Mouse (Mus musculus) midbrain, embryonic 11.5 days (tissue): ENCODE data around the gene Wdr41. TPM values are rescaled to one million over a fixed set of nuclear protein-coding genes. Genes with fewer than 3 reads are reported as not detected.
A peak's percentile ranks its signal among the peaks of the same experiment; 100 is the strongest.

Source experiments
- ATAC-seq: fragments of 200-750 bp; cut with Nextera tagmentation; 2 replicates; pipeline ENCODE4 v1.8.0; 2017; ENCODE audit warnings: moderate TSS enrichment, moderate library complexity; ENCODE audit not compliant: low FRiP score
- DNase-seq: peaks from one replicate; pipeline ENCODE4 v3.0.0; 2015; ENCODE audit warnings: low spot score; ENCODE audit errors: missing footprints
- H3K27ac ChIP-seq: fragments of 300-500 bp; sonication (generic); 2 replicates; pipeline ENCODE4 v1.5.1; 2014; ENCODE audit warnings: low read depth, low read length
- H3K27me3 ChIP-seq: fragments of 300-500 bp; sonication (generic); 2 replicates; pipeline ENCODE4 v1.6.1; 2014; ENCODE audit warnings: mild to moderate bottlenecking, low read length, moderate library complexity, mixed read lengths; ENCODE audit not compliant: control insufficient read depth, insufficient read depth
- H3K36me3 ChIP-seq: fragments of 300-500 bp; sonication (generic); 2 replicates; pipeline ENCODE4 v1.6.1; 2014; ENCODE audit warnings: mild to moderate bottlenecking, low read length, moderate library complexity, mixed read lengths; ENCODE audit not compliant: control insufficient read depth, insufficient read depth
- H3K4me1 ChIP-seq: fragments of 300-500 bp; sonication (generic); 2 replicates; pipeline ENCODE4 v1.6.1; 2014; ENCODE audit warnings: low read length; ENCODE audit not compliant: control insufficient read depth, insufficient read depth
- H3K4me2 ChIP-seq: fragments of 300-500 bp; sonication (generic); 2 replicates; pipeline ENCODE4 v1.6.1; 2014; ENCODE audit warnings: mild to moderate bottlenecking, moderate library complexity
- H3K4me3 ChIP-seq: fragments of 300-500 bp; sonication (generic); 2 replicates; pipeline ENCODE4 v1.5.1; 2014; ENCODE audit warnings: low read depth, low read length
- H3K9ac ChIP-seq: fragments of 300-500 bp; sonication (generic); 2 replicates; pipeline ENCODE4 v1.6.1; 2014; ENCODE audit warnings: low read length
- H3K9me3 ChIP-seq: fragments of 300-500 bp; sonication (generic); 2 replicates; pipeline ENCODE4 v1.6.1; 2016; ENCODE audit warnings: low read length; ENCODE audit not compliant: control insufficient read depth
- WGBS: fragments of 180-500 bp; shearing (Covaris S2); extraction: QIAGEN DNeasy Blood & Tissue Kit; methylation state at CpG from one replicate; pipeline ENCODE4 v1.1.7; 2014; 5-methylcytosine and 5-hydroxymethylcytosine counted together
- polyA plus RNA-seq: library from polyadenylated mRNA; unstranded; fragments of >200 nt; fragmentation: Nextera tagmentation; extraction: Ambion mirVana; gene quantifications from 2 replicates; pipeline ENCODE4 v1.2.1, GENCODE M21; 2014

Gene Wdr41
- polyA plus RNA-seq, 1 experiment from 2014 or later, result 23.7 TPM

DNA sequence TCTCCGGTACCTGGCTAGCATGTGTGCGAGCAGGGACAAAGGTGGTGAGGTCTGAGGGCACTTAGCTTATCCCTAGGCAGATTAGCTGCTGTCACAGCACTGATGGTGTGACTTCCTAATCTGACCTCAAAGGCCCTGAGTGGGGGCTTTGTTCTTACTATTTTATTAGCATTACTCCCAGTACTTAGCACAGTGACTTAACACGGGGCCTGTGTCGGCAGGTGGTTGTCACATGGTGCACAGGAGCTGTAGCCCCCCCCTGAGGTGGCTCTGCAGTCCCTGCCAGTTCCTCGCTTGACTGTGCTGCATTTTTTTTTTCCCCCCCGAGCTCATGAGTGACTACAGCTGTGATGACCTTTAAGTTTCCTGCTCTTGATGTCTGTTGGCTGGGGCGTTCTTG lies 2.9 kb downstream of the Wdr41 start:
- H3K27me3 ChIP-seq, result no peaks in the 10 kb centered on the region
- no peak overlapping the region for H3K4me2 ChIP-seq
- H3K27ac ChIP-seq, result no peak overlapping the region
- H3K9me3 ChIP-seq, result no peaks in the 10 kb centered on the region
- DNase-seq, result no peak
- no peak overlapping the region for H3K9ac ChIP-seq
- H3K4me3 ChIP-seq, result no peak overlapping the region
- H3K36me3 ChIP-seq, result no peaks in the 10 kb centered on the region
- ATAC-seq, result no peak
- 32% methylated on average over 7 of the region's 7 CpGs for WGBS
- no peaks in the 10 kb centered on the region for H3K4me1 ChIP-seq

DNA sequence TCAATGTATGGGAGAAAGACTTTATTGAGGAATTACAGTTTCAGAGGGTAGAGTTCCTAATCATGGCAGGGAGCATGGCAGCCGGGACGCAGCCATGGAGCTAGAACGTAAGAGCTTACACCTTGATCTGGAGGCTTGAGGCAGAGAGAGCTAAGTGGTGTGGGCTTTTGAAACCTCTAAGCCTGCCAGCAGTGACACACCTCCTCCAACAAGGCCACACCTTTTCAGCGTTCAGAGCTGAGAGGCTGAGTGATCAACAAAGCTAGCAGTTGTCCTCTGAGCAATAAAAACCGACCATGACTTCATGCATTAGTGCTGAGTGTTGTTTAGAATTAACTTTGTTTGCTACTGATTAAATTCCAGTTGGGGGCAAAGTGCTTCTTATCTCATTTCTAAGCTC lies 14.4 kb downstream of the Wdr41 start:
- 70% methylated on average over 5 of the region's 5 CpGs for WGBS
- Histone ChIP-seq H3K36me3 (no peaks in the 10 kb centered on the region), H3K9me3 (no peaks in the 10 kb centered on the region), H3K4me2 (no peak overlapping the region), H3K9ac (no peak overlapping the region), H3K27ac (no peak overlapping the region), H3K27me3 (no peaks in the 10 kb centered on the region), H3K4me3 (no peak overlapping the region), H3K4me1 (no peaks in the 10 kb centered on the region)
- DNase-seq (no peak), ATAC-seq (no peak)

DNA sequence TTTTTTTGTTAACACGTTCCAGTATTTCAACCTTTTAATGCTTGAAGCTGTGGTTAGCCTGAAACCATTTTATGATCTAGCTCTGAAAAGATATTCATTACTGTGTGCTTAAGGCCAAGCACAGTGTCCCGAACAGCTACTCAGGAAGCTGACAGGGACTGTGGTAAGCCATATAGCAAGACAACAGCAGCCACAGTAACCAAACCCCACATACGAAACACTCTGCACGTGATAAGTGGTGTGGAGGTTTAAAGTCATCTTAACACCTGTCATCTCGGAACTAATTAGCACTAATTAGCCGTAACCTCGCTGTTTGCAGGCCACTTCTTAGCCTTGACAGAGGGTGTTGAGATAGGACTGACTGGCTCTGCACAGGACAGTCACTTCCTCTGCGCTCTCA lies 31.1 kb downstream of the Wdr41 start:
- DNase-seq (no peak), ATAC-seq (no peak)
- Histone ChIP-seq H3K4me2 (no peak overlapping the region), H3K27ac (no peak overlapping the region), H3K9ac (no peak overlapping the region), H3K27me3 (no peaks in the 10 kb centered on the region), H3K4me1 (no peaks in the 10 kb centered on the region), H3K36me3 (no peaks in the 10 kb centered on the region), H3K9me3 (no peaks in the 10 kb centered on the region), H3K4me3 (no peak overlapping the region)
- 86% methylated on average over 8 of the region's 8 CpGs for WGBS

DNA sequence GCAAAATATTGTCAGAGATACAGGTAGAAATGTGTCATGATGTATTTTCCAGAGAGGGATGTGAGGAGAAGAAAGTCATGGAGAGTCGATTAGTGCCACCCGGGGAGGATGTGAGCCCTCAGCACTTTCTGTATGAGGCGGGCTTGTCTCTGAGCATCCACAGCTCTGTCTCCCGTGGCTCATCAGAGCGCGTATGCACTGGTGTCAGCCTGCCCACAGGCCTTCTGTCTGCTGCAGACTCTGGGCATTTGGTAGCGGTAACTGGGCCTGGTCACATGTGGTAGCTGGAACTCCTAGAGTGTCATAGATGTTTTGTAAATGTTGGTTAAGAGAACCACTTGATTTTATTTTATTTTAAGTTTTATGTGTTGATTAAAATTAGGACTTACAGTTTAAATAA lies 33.1 kb downstream of the Wdr41 start:
- Histone ChIP-seq H3K27me3 (no peaks in the 10 kb centered on the region), H3K4me3 (no peak overlapping the region), H3K9ac (no peak overlapping the region), H3K27ac (no peak overlapping the region), H3K4me2 (no peak overlapping the region), H3K36me3 (no peaks in the 10 kb centered on the region), H3K4me1 (no peaks in the 10 kb centered on the region), H3K9me3 (no peaks in the 10 kb centered on the region)
- DNase-seq (no peak), ATAC-seq (no peak)
- WGBS, result 90% methylated on average over 7 of the region's 7 CpGs

GRCm38 (mm10) chr13:95011546-95012257 lies 35.6 kb downstream of the Wdr41 start:
- H3K9ac ChIP-seq, result no peak overlapping the region
- H3K4me2 ChIP-seq, result no peak overlapping the region

DNA sequence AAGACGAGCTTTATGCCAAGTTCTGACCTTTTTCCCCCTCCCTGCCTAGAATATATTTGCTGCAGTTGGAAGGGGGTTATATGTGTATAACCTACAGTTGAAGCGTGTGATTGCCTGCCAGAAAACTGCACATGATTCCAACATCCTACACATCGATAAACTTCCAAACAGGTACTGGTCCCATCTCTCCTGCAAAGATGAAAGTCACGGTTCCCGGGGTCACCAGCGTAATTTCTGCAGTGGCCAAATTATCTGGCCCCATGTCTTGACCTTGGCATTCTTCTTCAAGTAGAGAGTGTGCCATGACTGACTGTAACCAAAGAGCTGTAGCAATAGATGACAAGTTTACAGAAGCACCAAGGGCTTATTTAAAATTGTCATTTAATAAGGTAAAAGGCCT lies 41.1 kb downstream of the Wdr41 start:
- peak; percentile 81 for DNase-seq
- Histone ChIP-seq H3K27me3 (no peaks in the 10 kb centered on the region), H3K36me3 (no peaks in the 10 kb centered on the region), H3K4me1 (peaks cover 6% of the 10 kb centered on the region), H3K9me3 (no peaks in the 10 kb centered on the region), H3K27ac (no peak overlapping the region), H3K4me2 (no peak overlapping the region), H3K9ac (no peak overlapping the region), H3K4me3 (no peak overlapping the region)
- 89% methylated on average over 6 of the region's 6 CpGs for WGBS
- no peak for ATAC-seq

More at GRCm38 (mm10) chr13:95011546-95012257, 35.6 kb downstream of the Wdr41 start:
- whole genome bisulfite sequencing, result 90% methylated on average over 7 of the region's 7 CpGs
- Histone ChIP-seq H3K4me3 (no peak overlapping the region), H3K27ac (no peak overlapping the region), H3K27me3 (no peaks in the 10 kb centered on the region), H3K36me3 (no peaks in the 10 kb centered on the region), H3K4me1 (no peaks in the 10 kb centered on the region), H3K9me3 (no peaks in the 10 kb centered on the region)
- ATAC-seq (no peak), DNase-seq (peak; percentile 56)

DNA sequence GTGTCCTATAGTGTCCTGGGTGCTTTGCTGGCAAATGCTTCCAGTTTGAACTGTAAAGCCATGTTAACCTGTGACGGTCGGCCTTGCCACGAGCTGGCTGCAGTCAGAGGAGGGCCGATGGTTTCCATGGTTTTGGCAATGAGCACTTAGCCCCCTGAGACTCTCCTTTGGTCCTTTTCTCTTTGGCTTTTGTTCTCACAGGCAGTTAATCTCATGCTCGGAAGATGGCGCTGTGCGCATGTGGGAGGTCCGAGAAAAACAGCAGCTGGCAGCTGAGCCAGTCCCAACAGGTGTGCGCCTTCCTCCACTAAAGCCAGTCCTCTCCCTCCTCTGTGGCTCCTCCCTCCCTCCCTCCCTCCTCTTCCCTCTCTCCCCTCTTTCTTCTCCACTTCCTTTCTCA lies 41.8 kb downstream of the Wdr41 start:
- H3K36me3 ChIP-seq, result no peaks in the 10 kb centered on the region
- DNase-seq (peak; percentile 96), ATAC-seq (peak; percentile 87)
- H3K27me3 ChIP-seq, result no peaks in the 10 kb centered on the region
- no peak overlapping the region for H3K27ac ChIP-seq
- no peak overlapping the region for H3K4me3 ChIP-seq
- no peak overlapping the region for H3K9ac ChIP-seq
- peaks cover 6% of the 10 kb centered on the region for H3K4me1 ChIP-seq
- WGBS, result 4% methylated on average over 9 of the region's 9 CpGs
- 0 out of 2 replicates have a peak overlapping the region, but pooled peaks have one; percentile 8 for H3K4me2 ChIP-seq
- H3K9me3 ChIP-seq, result no peaks in the 10 kb centered on the region

- Histone ChIP-seq H3K9ac (no peak overlapping the region), H3K4me3 (no peak overlapping the region), H3K27ac (no peak overlapping the region), H3K27me3 (no peaks in the 10 kb centered on the region), H3K9me3 (no peaks in the 10 kb centered on the region), H3K4me1 (peaks cover 6% of the 10 kb centered on the region), H3K36me3 (no peaks in the 10 kb centered on the region), H3K4me2 (no peak overlapping the region)
- no peak for ATAC-seq
- 88% methylated on average over 6 of the region's 6 CpGs for WGBS
- no peak for DNase-seq
These were observed 43.2 kb downstream of the Wdr41 start for GRCm38 (mm10) chr13:95019345-95019744.

DNA sequence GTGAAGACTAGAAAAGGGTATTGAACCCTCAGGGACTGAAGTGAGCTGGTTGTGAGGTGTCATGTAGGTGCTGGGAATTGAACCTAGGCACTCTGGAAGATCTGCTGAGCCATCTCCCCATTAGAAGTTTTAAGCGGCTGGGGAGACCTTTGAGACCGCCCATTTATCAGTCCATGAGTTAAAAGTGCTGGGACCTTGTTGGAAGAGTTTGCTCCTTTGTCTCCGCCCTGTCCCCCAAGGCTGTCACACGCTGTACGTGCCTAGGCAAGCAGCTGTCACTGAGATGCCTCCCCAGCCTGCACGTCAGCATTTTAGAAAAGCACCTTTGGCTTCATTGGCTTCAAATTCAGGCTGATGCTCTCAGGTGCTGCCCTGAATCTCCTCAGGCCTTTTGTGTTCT lies 44.1 kb downstream of the Wdr41 start:
- 92% methylated on average over 6 of the region's 6 CpGs for WGBS

More for the DNA sequence above, 44.1 kb downstream of the Wdr41 start:
- DNase-seq, result peak; percentile 62
- Histone ChIP-seq H3K27me3 (no peaks in the 10 kb centered on the region), H3K27ac (no peak overlapping the region), H3K4me3 (no peak overlapping the region), H3K4me2 (no peak overlapping the region), H3K9me3 (no peaks in the 10 kb centered on the region), H3K9ac (no peak overlapping the region), H3K36me3 (no peaks in the 10 kb centered on the region), H3K4me1 (peaks cover 6% of the 10 kb centered on the region)
- no peak for ATAC-seq
